Mouse (Mus musculus) adrenal gland, postnatal 10 days (tissue): ENCODE data around the gene Brix1. TPM values are rescaled to one million over a fixed set of nuclear protein-coding genes. Genes with fewer than 3 reads are reported as not detected.
"Not testable (repeated sequence)": the region's sequence is repeated elsewhere in the genome, so short reads cannot be mapped to it uniquely, and the experiment has no call there.

Experiments
- DNase-seq: peaks from one replicate; pipeline ENCODE4 v3.0.0; 2021; ENCODE audit warnings: mixed read lengths
- long read RNA-seq, 2 experiments: library from polyadenylated mRNA; stranded (forward); transcript quantifications; one replicate each; pipeline ENCODE4 v2.0.0; 2021
- total RNA-seq, 2 experiments: library from RNA; stranded (reverse); gene quantifications; 2 replicates each; pipeline ENCODE4 v1.2.3; 2021

The Brix1 gene
- total RNA-seq: 10 to 100 TPM; 40.2 to 56.0 TPM
- long read RNA-seq, experiment 1, transcript Brix1-201 (10 exons, 2,664 nt): major isoform, 158 of 170 reads
- long read RNA-seq, experiment 1, partial matches to known transcripts: 10 of 170 reads
- long read RNA-seq, experiment 1, other reads (novel, unspliced or antisense): 2 of 170 reads
- long read RNA-seq, experiment 2, transcript Brix1-201 (10 exons, 2,664 nt): major isoform, 75 of 78 reads
- long read RNA-seq, experiment 2, partial matches to known transcripts: 0 of 78 reads
- long read RNA-seq, experiment 2, other reads (novel, unspliced or antisense): 3 of 78 reads

- peak; percentile 94 for DNase-seq
Observed at GRCm38 (mm10) chr15:10485484-10486364, at the start of gene Brix1, which contains the start of gene Rad1. Gene Brix1 (minus strand): TSS chr15:10485947. Gene Rad1 (plus strand): TSS chr15:10486018.

GRCm38 (mm10) chr15:10534591-10534990 lies 48.8 kb upstream of the Brix1 start:
- DNase-seq: no peak

- not testable (repeated sequence) for DNase-seq
Observed at GRCm38 (mm10) chr15:10533361-10533760, 47.6 kb upstream of the Brix1 start.

GRCm38 (mm10) chr15:10531352-10531751 lies 45.6 kb upstream of the Brix1 start:
- no peak for DNase-seq

- DNase-seq: no peak
Observed at GRCm38 (mm10) chr15:10525896-10526295, 40.1 kb upstream of the Brix1 start.

- no peak for DNase-seq
Observed at GRCm38 (mm10) chr15:10515166-10515565, 29.4 kb upstream of the Brix1 start.

- DNase-seq: peak; percentile 58
Observed at GRCm38 (mm10) chr15:10506099-10506498, 20.4 kb upstream of the Brix1 start.

- DNase-seq: peak; percentile 66
Observed at GRCm38 (mm10) chr15:10500838-10501719, 15.3 kb upstream of the Brix1 start.

GRCm38 (mm10) chr15:10500035-10500434 lies 14.3 kb upstream of the Brix1 start:
- DNase-seq: no peak

GRCm38 (mm10) chr15:10499593-10499992 lies 13.8 kb upstream of the Brix1 start:
- no peak for DNase-seq

GRCm38 (mm10) chr15:10496696-10497095 lies 10.9 kb upstream of the Brix1 start:
- DNase-seq: not testable (repeated sequence)

- DNase-seq: no peak
Observed at GRCm38 (mm10) chr15:10495944-10496343, 10.2 kb upstream of the Brix1 start.

GRCm38 (mm10) chr15:10490101-10490500 lies 4.4 kb upstream of the Brix1 start:
- no peak for DNase-seq

- DNase-seq: no peak
Observed at GRCm38 (mm10) chr15:10487246-10487645, 1.5 kb upstream of the Brix1 start.

GRCm38 (mm10) chr15:10486365-10486839 lies 655 bp upstream of the Brix1 start:
- no peak for DNase-seq

GRCm38 (mm10) chr15:10470941-10471340 lies 14.8 kb downstream of the Brix1 start:
- DNase-seq: no peak

GRCm38 (mm10) chr15:10470151-10470831 lies 15.5 kb downstream of the Brix1 start, which contains the start of gene Dnajc21:
Gene Dnajc21 (minus strand): TSS chr15:10470516.
- peak; percentile 95 for DNase-seq

- DNase-seq: no peak
Observed at GRCm38 (mm10) chr15:10469641-10470150, 16.1 kb downstream of the Brix1 start.

- no peak for DNase-seq
Observed at GRCm38 (mm10) chr15:10468761-10469160, 17.0 kb downstream of the Brix1 start.

- DNase-seq: no peak
Observed at GRCm38 (mm10) chr15:10464678-10465077, 21.1 kb downstream of the Brix1 start.

- no peak for DNase-seq
Observed at GRCm38 (mm10) chr15:10463555-10463954, 22.2 kb downstream of the Brix1 start.
